Mouse (Mus musculus) v-Abl transformed pro-B cells (cell line): Measurements from ENCODE around the gene Atp9a.

ENCODE experiments used
- in situ Hi-C, 2 experiments: fragments of 400-800 bp; cut with MboI; formaldehyde crosslinking; loops; one replicate each; pipeline ENCODE4 v1.15.1; 2025; ENCODE audit not compliant: unreplicated experiment in 2 of 2

Atp9a gene

GRCm38 (mm10) chr2:168740496-168740895 is 1.7 kb downstream of the Atp9a start:
- in situ Hi-C loops: no loop called here

GRCm38 (mm10) chr2:168738854-168739253 is 3.4 kb downstream of the Atp9a start:
- in situ Hi-C loops: no loop called here

- in situ Hi-C loops: no loop called here
These were observed 4.3 kb downstream of the Atp9a start for GRCm38 (mm10) chr2:168737878-168738277.

GRCm38 (mm10) chr2:168734023-168734422 is 8.2 kb downstream of the Atp9a start:
- in situ Hi-C loops: no loop called here

GRCm38 (mm10) chr2:168731258-168731657 is 11.0 kb downstream of the Atp9a start:
- in situ Hi-C loops: no loop called here

GRCm38 (mm10) chr2:168729736-168730135 is 12.5 kb downstream of the Atp9a start:
- in situ Hi-C loops: no loop called here

GRCm38 (mm10) chr2:168728045-168728444 is 14.2 kb downstream of the Atp9a start:
- in situ Hi-C loops: no loop called here

GRCm38 (mm10) chr2:168726007-168726406 is 16.2 kb downstream of the Atp9a start:
- in situ Hi-C loops: no loop called here

- in situ Hi-C loops: no loop called here
These were observed 20.9 kb downstream of the Atp9a start for GRCm38 (mm10) chr2:168721313-168721712.

- in situ Hi-C loops: no loop called here
These were observed 22.5 kb downstream of the Atp9a start for GRCm38 (mm10) chr2:168719742-168720141.

GRCm38 (mm10) chr2:168718735-168719134 is 23.5 kb downstream of the Atp9a start:
- in situ Hi-C loops: no loop called here

- in situ Hi-C loops: no loop called here
These were observed 23.9 kb downstream of the Atp9a start for GRCm38 (mm10) chr2:168718267-168718666.

- in situ Hi-C loops: no loop called here
These were observed 29.7 kb downstream of the Atp9a start for GRCm38 (mm10) chr2:168712199-168713176.

GRCm38 (mm10) chr2:168710979-168711378 is 31.2 kb downstream of the Atp9a start:
- in situ Hi-C loops: no loop called here

- in situ Hi-C loops: no loop called here
These were observed 34.4 kb downstream of the Atp9a start for GRCm38 (mm10) chr2:168707766-168708165.

GRCm38 (mm10) chr2:168702266-168702665 is 39.9 kb downstream of the Atp9a start:
- in situ Hi-C loops: no loop called here

GRCm38 (mm10) chr2:168695027-168695403 is 47.2 kb downstream of the Atp9a start:
- in situ Hi-C loops: no loop called here

GRCm38 (mm10) chr2:168694379-168695026 is 47.7 kb downstream of the Atp9a start:
- in situ Hi-C loops: no loop called here

- in situ Hi-C loops: no loop called here
These were observed 50.4 kb downstream of the Atp9a start for GRCm38 (mm10) chr2:168691774-168692173.

GRCm38 (mm10) chr2:168687326-168687725 is 54.9 kb downstream of the Atp9a start:
- in situ Hi-C loops: no loop called here

GRCm38 (mm10) chr2:168685909-168686308 is 56.3 kb downstream of the Atp9a start:
- in situ Hi-C loops: no loop called here

- in situ Hi-C loops: no loop called here
These were observed 57.5 kb downstream of the Atp9a start for GRCm38 (mm10) chr2:168684695-168685094.
